Mouse (Mus musculus) hindbrain, postnatal 0 days (tissue): ENCODE results near the gene Tmem79. TPM values are rescaled to one million over a fixed set of nuclear protein-coding genes. Genes with fewer than 3 reads are reported as not detected.
A peak's percentile ranks its signal among the peaks of the same experiment; 100 is the strongest.
"Not testable (repeated sequence)": the region's sequence is repeated elsewhere in the genome, so short reads cannot be mapped to it uniquely, and the experiment has no call there.

Source experiments
- ATAC-seq: fragments of 200-750 bp; cut with Nextera tagmentation; 2 replicates; pipeline ENCODE4 v1.8.0; 2017; ENCODE audit warnings: mild to moderate bottlenecking, moderate TSS enrichment, moderate library complexity
- DNase-seq: peaks from one replicate; pipeline ENCODE4 v3.0.0-alpha.2; 2015; ENCODE audit warnings: low spot score
- H3K27ac ChIP-seq: fragments of 300-500 bp; sonication (generic); 2 replicates; pipeline ENCODE4 v1.5.1; 2014; ENCODE audit warnings: mild to moderate bottlenecking
- H3K27me3 ChIP-seq: fragments of 300-500 bp; sonication (generic); 2 replicates; pipeline ENCODE4 v1.6.1; 2014; ENCODE audit warnings: low read length, mixed read lengths; ENCODE audit not compliant: insufficient read depth
- H3K36me3 ChIP-seq: fragments of 300-500 bp; sonication (generic); 2 replicates; pipeline ENCODE4 v1.6.1; 2014; ENCODE audit warnings: low read length, mixed read lengths; ENCODE audit not compliant: insufficient read depth
- H3K4me1 ChIP-seq: fragments of 300-500 bp; sonication (generic); 2 replicates; pipeline ENCODE4 v1.6.1; 2014; ENCODE audit warnings: antibody characterized with exemption, low read length, mixed read lengths; ENCODE audit not compliant: insufficient read depth
- H3K4me2 ChIP-seq: fragments of 300-500 bp; sonication (generic); 2 replicates; pipeline ENCODE4 v1.6.1; 2014; ENCODE audit warnings: low read depth, mild to moderate bottlenecking, low read length, moderate library complexity, mixed read lengths
- H3K4me3 ChIP-seq: fragments of 300-500 bp; sonication (generic); 2 replicates; pipeline ENCODE4 v1.5.1; 2014; ENCODE audit warnings: low read length
- H3K9ac ChIP-seq: fragments of 300-500 bp; sonication (generic); replicated peaks from 2 replicates; pipeline ENCODE4 v1.6.1; 2014; ENCODE audit warnings: mild to moderate bottlenecking, low read length, moderate library complexity, mixed read lengths
- H3K9me3 ChIP-seq: fragments of 300-500 bp; sonication (generic); 2 replicates; pipeline ENCODE4 v1.6.1; 2016; ENCODE audit warnings: low read length, mixed read lengths
- CTCF ChIP-seq: IDR thresholded peaks from 2 replicates; pipeline ENCODE4 v1.5.1; 2016; ENCODE audit warnings: antibody characterized with exemption, control low read depth, low read depth
- WGBS: fragments of 180-500 bp; shearing (Covaris S2); extraction: QIAGEN DNeasy Blood & Tissue Kit; methylation state at CpG from one replicate; pipeline ENCODE4 v1.1.7; 2014; 5-methylcytosine and 5-hydroxymethylcytosine counted together
- polyA plus RNA-seq: library from polyadenylated mRNA; unstranded; fragments of >200 nt; fragmentation: Nextera tagmentation; extraction: Ambion mirVana; gene quantifications from 2 replicates; pipeline ENCODE4 v1.2.1, GENCODE M21; 2015
- total RNA-seq: library from RNA; depleted of rRNA; stranded (reverse); fragments of >200 nt; gene quantifications from 2 replicates; pipeline ENCODE4 v1.2.3, GENCODE M21; 2014; rRNA removed

Tmem79 gene
- total RNA-seq (0.52 and 0.54 TPM in 2 replicates), polyA plus RNA-seq (1.1 and 1.5 TPM in 2 replicates)

GRCm38 (mm10) chr3:88336058-88337013 is at the start of gene Tmem79, which contains the start of gene Smg5:
Gene Tmem79 (minus strand): TSS chr3:88336148.
Gene Smg5 (plus strand): TSS chr3:88336260.
- WGBS = 1% methylated on average over 56 of the region's 66 CpGs
- H3K4me1 ChIP-seq = peaks cover 10% of the 10 kb centered on the region; the same call in 1 of the 2 replicates
- H3K9me3 ChIP-seq = no peaks in the 10 kb centered on the region
- ATAC-seq (peak; percentile 97), DNase-seq (peak; percentile 97)
- no peaks in the 10 kb centered on the region for H3K36me3 ChIP-seq
- H3K4me2 ChIP-seq = peak within 1 kb of the TSS; percentile 77
- H3K27me3 ChIP-seq = no peaks in the 10 kb centered on the region
- no peak for TF ChIP-seq CTCF
- peak within 1 kb of the TSS; percentile 92 for H3K27ac ChIP-seq
- H3K9ac ChIP-seq = peak within 1 kb of the TSS; percentile 85
- peak within 1 kb of the TSS; percentile 81 for H3K4me3 ChIP-seq

GRCm38 (mm10) chr3:88384364-88384763 is 48.4 kb upstream of the Tmem79 start, which contains the start of gene Bglap:
Gene Bglap (minus strand): TSS chr3:88384464.
- 81% methylated on average over 5 of the region's 5 CpGs for WGBS
- ATAC-seq (no peak), DNase-seq (no peak)
- H3K9me3 ChIP-seq = no peaks in the 10 kb centered on the region
- no peaks in the 10 kb centered on the region for H3K27me3 ChIP-seq
- no peak within 1 kb of the TSS for H3K9ac ChIP-seq
- no peaks in the 10 kb centered on the region for H3K4me1 ChIP-seq
- H3K36me3 ChIP-seq = no peaks in the 10 kb centered on the region
- H3K27ac ChIP-seq = no peak within 1 kb of the TSS
- H3K4me3 ChIP-seq = no peak within 1 kb of the TSS
- H3K4me2 ChIP-seq = no peak within 1 kb of the TSS
- no peak for TF ChIP-seq CTCF

GRCm38 (mm10) chr3:88382383-88382782 is 46.4 kb upstream of the Tmem79 start:
- H3K36me3 ChIP-seq, H3K27me3 ChIP-seq, H3K9me3 ChIP-seq, H3K4me1 ChIP-seq, H3K4me3 ChIP-seq, H3K9ac ChIP-seq, H3K27ac ChIP-seq, H3K4me2 ChIP-seq, DNase-seq: not testable (repeated sequence)
- WGBS = 30% methylated on average over 2 of the region's 7 CpGs
- 0 out of 2 replicates have a peak, but pooled peaks have one; percentile 6 for ATAC-seq

- H3K27me3 ChIP-seq, H3K4me1 ChIP-seq, H3K9me3 ChIP-seq, H3K9ac ChIP-seq, H3K4me3 ChIP-seq, H3K36me3 ChIP-seq: not testable (repeated sequence)
- 5% methylated on average over 21 of the region's 22 CpGs for WGBS
- 0 out of 2 replicates have a peak overlapping the region, but pooled peaks have one; percentile 26 for H3K27ac ChIP-seq
- DNase-seq (peak; percentile 63), ATAC-seq (peak; percentile 88)
- peak overlapping the region; percentile 38; the same call in 1 of the 2 replicates for H3K4me2 ChIP-seq
Observed at GRCm38 (mm10) chr3:88381389-88382315, 45.7 kb upstream of the Tmem79 start.

- not testable (repeated sequence) for H3K36me3 ChIP-seq, H3K9ac ChIP-seq, H3K27me3 ChIP-seq, H3K9me3 ChIP-seq, H3K4me2 ChIP-seq, H3K27ac ChIP-seq, H3K4me1 ChIP-seq, DNase-seq, H3K4me3 ChIP-seq, ATAC-seq
- 76% methylated on average over 4 of the region's 5 CpGs for WGBS
Observed at GRCm38 (mm10) chr3:88378599-88378998, 42.7 kb upstream of the Tmem79 start, which contains the start of gene Bglap2. Gene Bglap2 (minus strand): TSS chr3:88378699.

GRCm38 (mm10) chr3:88376644-88377043 is 40.7 kb upstream of the Tmem79 start:
- not testable (repeated sequence) for H3K4me1 ChIP-seq, DNase-seq, H3K4me3 ChIP-seq, H3K9ac ChIP-seq, H3K9me3 ChIP-seq, H3K27me3 ChIP-seq, H3K4me2 ChIP-seq, H3K36me3 ChIP-seq
- ATAC-seq = peak; percentile 34; the same call in 1 of the 2 replicates
- 23% methylated on average over 5 of the region's 7 CpGs for WGBS
- H3K27ac ChIP-seq = peak overlapping the region; percentile 26; the same call in 1 of the 2 replicates

GRCm38 (mm10) chr3:88375750-88376626 is 40.0 kb upstream of the Tmem79 start:
- not testable (repeated sequence) for H3K9ac ChIP-seq, H3K27me3 ChIP-seq, H3K4me1 ChIP-seq, H3K36me3 ChIP-seq, H3K4me3 ChIP-seq, H3K9me3 ChIP-seq, H3K4me2 ChIP-seq
- ATAC-seq = peak; percentile 88
- peak; percentile 51 for DNase-seq
- 15% methylated on average over 18 of the region's 19 CpGs for WGBS
- peak overlapping the region; percentile 26; the same call in 1 of the 2 replicates for H3K27ac ChIP-seq

GRCm38 (mm10) chr3:88372643-88373042 is 36.7 kb upstream of the Tmem79 start, which contains the start of gene Bglap3:
Gene Bglap3 (minus strand): TSS chr3:88372743.
- WGBS = 94% methylated on average over 9 of the region's 9 CpGs
- not testable (repeated sequence) for H3K4me1 ChIP-seq, H3K4me2 ChIP-seq, ATAC-seq, H3K27ac ChIP-seq, H3K9me3 ChIP-seq, H3K27me3 ChIP-seq, H3K9ac ChIP-seq, H3K36me3 ChIP-seq, H3K4me3 ChIP-seq, DNase-seq
